Mouse (Mus musculus) neutrophil, adult 5-6 weeks (primary cell): ENCODE measurements at regions not wholly inside any gene's neighbourhood (a gene's known extent, or its start where the extent isn't known, plus 50 kb on each side); places are given as distances from the start of the nearest gene placed in this dataset.
A peak's percentile ranks its signal among the peaks of the same experiment; 100 is the strongest.

Experiments
- ATAC-seq: fragments of 151-379, 151-347 bp; 2 replicates; pipeline ENCODE4 v1.8.0; 2017; ENCODE audit warnings: mild to moderate bottlenecking, moderate TSS enrichment; ENCODE audit not compliant: insufficient number of reproducible peaks, poor library complexity, low FRiP score, severe bottlenecking; ENCODE audit errors: extremely low read depth

GRCm38 (mm10) chr8:26697579-26698084 is 279.5 kb upstream of the Zfp703 start:
- peak; percentile 42; the same call in 1 of the 2 replicates for ATAC-seq

DNA sequence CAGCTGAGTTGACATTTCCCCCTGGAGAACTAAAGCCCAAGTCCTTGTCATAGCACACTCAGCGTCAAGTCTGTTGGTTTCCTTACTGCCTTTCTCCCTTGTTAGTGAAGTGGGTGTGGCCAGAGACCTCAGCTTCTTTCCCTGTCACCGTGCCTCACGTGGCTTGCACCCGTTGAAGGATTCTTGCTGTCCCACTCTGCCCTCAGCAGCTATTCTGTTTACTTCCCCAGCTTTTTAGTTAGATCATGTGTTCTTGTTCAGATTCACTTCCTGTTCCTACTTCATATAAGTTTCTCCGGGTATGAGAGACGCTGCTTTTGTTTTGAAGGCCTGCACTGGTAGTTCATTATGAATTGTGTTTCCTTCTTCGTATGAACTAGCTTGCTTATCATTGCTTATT is 278.5 kb upstream of the Zfp703 start:
- peak; percentile 70 for ATAC-seq

- ATAC-seq, result no peak
Observed at GRCm38 (mm10) chr8:26706048-26706767, 270.9 kb upstream of the Zfp703 start.

DNA sequence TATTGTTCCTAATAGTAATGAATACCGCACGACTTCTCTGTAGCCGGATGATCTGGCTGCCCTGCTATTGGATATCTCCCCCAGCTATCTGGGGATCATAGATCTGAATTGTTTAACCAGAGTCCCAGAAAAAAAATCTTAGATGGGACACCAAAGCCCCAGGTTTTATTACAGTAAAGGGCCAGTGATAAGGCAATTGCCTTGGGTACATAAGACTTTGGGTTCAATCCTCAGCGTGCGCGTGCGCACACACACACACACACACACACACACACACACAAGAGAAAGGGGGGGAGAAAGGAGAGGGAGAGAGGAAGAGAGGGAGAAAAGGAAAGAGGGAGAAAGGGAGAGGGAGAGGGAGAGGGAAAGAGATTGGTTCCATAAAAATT is 270.4 kb upstream of the Zfp703 start:
- no peak for ATAC-seq

DNA sequence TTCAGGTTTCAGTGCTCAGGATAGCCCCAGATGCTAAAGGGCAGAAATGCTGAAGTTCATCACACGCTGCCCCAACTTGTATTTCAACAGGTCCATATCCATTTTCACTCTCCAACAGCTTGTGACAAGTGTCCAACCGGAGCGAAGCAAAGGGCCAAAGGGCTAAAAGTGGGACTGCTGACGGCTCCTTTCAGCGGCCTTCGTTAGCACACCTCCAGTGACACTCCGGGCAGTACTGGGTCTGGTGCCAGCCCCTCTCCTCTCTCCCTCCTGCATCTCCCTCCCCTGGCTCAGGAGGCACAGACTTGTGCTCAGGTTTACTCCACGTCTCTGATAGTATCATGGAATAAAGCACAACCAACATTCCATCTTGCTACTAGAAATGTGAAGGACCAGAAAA is 263.3 kb upstream of the Zfp703 start:
- no peak for ATAC-seq

DNA sequence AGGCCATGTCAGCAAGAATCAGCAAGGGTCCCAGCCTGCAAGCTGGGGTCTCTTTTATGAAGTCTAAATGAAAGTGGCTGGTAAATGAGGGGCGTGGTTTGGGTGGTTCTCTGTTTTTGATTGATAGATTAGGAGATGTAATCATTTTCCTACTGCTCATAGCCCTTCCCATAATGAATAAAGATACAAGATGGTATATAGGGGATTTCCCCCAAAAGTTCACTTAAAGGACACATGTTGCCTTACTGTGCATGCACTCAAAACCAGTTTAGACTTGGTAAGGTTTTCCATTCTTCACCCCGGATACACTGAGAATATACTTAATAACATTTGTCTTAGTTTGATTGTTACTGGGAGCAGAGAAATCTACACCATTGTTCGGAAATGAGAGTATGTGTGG is 262.4 kb upstream of the Zfp703 start:
- no peak for ATAC-seq

DNA sequence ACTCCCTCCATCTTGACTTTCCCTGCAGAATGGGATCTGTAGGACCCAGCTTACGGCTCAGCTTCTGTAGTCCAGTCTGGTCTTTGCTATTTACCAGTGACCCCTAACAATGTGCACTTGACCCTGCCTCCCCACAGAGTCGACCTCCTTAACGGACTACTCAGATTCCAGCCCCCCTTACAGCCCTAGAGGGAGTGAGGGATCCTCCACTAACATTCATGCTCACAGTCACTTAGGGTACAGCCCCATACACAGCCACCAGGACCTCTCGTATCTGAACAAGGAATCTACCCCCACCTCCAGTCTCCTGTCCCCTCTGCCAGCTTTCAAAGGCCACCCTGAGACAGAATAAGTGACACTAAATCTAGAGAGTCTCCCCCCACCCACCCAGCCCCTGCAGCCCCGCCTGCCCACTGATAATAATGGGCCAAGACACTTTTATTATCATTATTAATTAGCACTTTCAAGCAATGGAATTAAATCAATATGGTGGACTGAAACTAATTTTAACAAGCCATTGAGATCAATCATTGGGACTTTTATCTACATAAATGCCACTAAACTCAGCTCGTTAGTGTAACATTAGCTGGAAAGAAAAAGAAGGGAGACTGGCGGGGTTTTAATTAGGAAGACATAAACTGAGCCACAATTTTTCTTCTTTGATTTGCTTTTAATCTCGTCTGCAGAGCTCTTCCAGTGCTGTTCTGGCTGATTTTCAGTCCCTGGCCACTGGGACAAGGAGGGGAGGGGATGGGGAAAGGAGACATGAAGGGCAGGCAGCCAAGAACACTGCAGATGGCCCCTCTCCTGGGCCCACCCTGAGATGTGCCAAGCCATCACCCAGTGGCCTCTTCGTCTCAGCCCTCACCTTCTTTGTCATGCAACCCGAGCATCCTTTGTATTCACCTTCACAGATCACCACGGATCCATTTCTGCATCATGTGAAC is 258.4 kb upstream of the Zfp703 start:
- ATAC-seq, result no peak

GRCm38 (mm10) chr8:26722766-26723165 is 254.4 kb upstream of the Zfp703 start:
- no peak for ATAC-seq

DNA sequence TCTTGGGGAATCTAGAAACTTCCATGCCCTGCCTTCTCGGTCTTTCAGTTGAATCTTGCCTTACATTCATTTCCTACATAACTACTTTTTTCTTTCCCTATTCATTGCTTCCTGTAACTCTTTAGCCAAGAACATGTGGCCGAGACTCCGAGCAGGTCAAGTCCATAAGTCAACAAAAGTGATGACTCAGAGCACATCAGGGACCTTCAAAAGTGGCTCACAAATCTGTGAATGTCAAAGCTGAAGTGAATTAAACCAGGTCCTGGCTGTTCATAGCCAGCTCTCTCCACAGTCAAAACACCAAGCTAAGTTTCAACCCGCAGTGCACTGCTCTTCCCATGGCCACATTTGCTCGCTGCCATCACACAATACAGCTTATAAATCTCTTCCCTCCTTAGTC is 252.5 kb upstream of the Zfp703 start:
- ATAC-seq, result no peak

- ATAC-seq, result no peak
Observed at GRCm38 (mm10) chr8:26725521-26725920, 251.6 kb upstream of the Zfp703 start.

DNA sequence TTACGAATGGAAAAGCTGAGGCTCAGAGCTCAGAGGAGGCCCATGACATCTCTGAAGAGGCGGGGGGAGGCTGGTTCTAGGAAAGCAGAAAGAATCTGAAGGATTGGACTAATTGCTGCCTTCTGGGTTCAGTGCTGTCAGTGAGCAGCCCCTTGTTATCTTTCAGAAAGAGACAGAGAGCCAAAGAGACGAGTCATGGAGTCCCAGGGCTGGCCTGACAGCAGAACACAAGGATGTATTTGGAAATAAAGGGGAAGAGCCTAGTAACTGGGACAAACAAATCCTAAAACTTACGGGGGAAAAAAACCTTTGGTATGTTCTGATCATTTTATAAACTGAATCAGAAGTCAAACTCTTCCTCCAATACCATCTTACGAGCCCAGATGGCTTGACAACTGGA is 247.8 kb upstream of the Zfp703 start:
- ATAC-seq, result no peak

GRCm38 (mm10) chr8:26731111-26731510 is 246.0 kb upstream of the Zfp703 start:
- ATAC-seq, result no peak

GRCm38 (mm10) chr8:26744424-26744823 is 232.7 kb upstream of the Zfp703 start:
- no peak for ATAC-seq

- no peak for ATAC-seq
Observed at GRCm38 (mm10) chr8:26746811-26747210, 230.3 kb upstream of the Zfp703 start.

GRCm38 (mm10) chr8:26747241-26747972 is 229.7 kb upstream of the Zfp703 start:
- ATAC-seq, result no peak

DNA sequence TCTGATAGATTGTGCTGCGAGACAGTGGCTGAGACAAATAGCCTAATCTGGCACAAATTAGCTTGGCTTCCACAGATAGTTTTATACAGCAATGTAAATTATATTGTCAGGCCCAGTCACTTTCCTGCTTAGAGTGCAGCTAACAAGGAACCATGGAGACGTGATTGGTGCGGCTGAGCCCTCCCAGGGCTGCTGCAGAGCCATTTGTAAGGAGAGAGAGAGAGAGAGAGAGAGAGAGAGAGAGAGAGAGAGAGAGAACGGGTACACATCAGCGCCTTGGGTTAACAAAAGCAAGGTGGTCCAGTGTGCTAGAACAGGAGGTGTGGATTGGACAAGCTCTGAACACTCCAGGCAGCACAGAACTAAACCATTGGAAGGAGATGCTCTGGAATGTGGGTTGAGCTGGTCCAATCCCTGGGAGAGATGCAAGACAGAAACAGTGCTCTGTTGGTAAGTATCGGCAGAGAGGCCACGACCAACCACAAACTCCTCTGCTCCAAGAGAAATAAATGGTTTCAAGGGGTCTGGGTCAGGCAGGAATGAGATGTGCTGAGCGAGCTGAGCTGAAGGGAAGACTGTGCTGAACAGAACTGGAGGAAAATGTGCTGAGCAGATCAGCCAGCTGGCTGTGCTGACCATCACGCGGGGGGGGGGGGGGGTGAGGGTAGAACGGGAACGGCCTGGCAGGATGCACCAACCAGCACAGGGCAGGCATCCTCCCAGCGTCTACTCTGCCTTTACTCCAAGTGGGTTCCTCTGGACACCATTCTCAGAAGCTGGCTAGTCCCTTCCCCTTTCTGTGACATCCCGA is 228.8 kb upstream of the Zfp703 start:
- ATAC-seq, result no peak

DNA sequence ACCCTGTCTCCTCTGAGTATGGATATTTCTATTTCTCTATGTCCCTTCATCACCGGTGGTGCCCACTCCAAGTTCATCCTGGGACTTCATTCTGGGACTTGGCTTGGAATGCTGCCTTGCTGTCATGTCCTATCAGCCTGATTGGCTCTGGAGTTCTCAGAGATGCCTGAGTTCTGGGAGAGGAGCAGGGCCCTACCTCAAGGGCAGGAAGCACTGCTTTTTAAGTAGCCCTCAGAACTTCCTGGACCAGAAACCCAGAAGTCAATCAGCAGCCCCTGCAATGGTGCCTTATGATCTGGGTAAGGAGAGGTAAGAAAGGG is 228.2 kb upstream of the Zfp703 start:
- no peak for ATAC-seq

DNA sequence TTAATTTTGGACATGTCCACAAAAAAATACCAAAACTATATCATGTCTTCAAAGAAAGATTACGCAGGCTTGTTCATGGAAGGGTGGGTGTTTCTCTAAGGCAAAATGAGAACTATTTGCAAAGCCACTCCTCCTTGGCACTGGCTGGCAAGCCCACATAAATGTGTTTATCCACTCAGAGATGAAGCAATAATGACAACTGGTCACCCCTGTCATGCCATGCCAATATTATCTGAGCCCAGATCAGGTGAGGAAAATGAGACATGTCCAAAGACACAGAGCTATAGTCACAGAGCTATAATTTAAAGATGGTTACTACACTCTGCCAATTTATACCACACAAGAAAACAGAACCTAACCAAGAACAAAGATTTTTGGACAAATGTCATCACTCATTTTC is 227.0 kb upstream of the Zfp703 start:
- no peak for ATAC-seq

DNA sequence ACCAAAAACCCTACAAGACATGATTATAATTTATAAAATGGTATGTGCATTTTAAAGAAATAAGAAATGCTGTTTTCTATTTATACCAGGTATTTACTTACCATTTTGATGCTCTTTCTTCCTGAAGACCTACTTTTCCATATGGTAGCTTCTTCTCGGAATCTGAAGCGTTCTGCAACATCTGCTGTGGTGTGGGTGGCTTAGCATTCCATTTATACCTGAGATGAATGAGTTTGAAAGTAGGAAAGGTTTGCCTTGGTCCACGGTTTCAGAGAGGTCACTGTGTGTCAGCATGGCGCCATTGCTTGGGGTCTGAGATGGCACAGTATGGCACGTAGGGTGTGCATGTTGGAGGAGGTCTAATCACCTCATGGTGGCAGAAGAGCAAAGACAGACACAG is 225.5 kb upstream of the Zfp703 start:
- no peak for ATAC-seq
